Mouse (Mus musculus) cerebellum, adult 2 months (tissue): ENCODE data around the gene Padi4. TPM values are rescaled to one million over a fixed set of nuclear protein-coding genes. Genes with fewer than 3 reads are reported as not detected.

ENCODE experiments used
- DNase-seq, 2 experiments: peaks; one replicate each; pipeline ENCODE4 v3.0.0; 2021
- H3K27ac ChIP-seq: fragments of 200-500 bp; 2 replicates; pipeline ENCODE4 v1.5.1; 2012; ENCODE audit warnings: low read length, control low read depth, inconsistent platforms; ENCODE audit not compliant: insufficient read depth
- H3K27me3 ChIP-seq: fragments of 200-500 bp; 2 replicates; pipeline ENCODE4 v1.6.1; 2012; ENCODE audit warnings: inconsistent platforms, mild to moderate bottlenecking, low read length, moderate library complexity; ENCODE audit not compliant: control insufficient read depth, insufficient read depth
- H3K4me1 ChIP-seq: fragments of 200-500 bp; 2 replicates; pipeline ENCODE4 v1.6.1; 2011; ENCODE audit warnings: low read length; ENCODE audit not compliant: control insufficient read depth, insufficient read depth
- H3K4me3 ChIP-seq: fragments of 200-500 bp; replicated peaks from 2 replicates; pipeline ENCODE3; 2011; ENCODE audit warnings: mild to moderate bottlenecking, low read depth, low read length, control low read depth; ENCODE audit not compliant: insufficient read depth
- CTCF ChIP-seq: fragments of 200-500 bp; IDR thresholded peaks from 2 replicates; pipeline ENCODE4 v1.5.1; 2011; ENCODE audit warnings: low read depth, mild to moderate bottlenecking, control low read depth, low read length, moderate library complexity, borderline replicate concordance; ENCODE audit not compliant: insufficient read depth
- POLR2A ChIP-seq: fragments of 200-500 bp; IDR thresholded peaks from 2 replicates; pipeline ENCODE4 v1.6.1; 2011; ENCODE audit warnings: low read length, control low read depth, borderline replicate concordance; ENCODE audit not compliant: insufficient read depth
- WGBS: fragments of 180-500 bp; shearing (Covaris S2); methylation state at CpG from one replicate; pipeline ENCODE4 v1.1.7; 2018; 5-methylcytosine and 5-hydroxymethylcytosine counted together
- polyA plus RNA-seq: library from polyadenylated mRNA; depleted of rRNA; stranded (reverse); fragments of >200 nt; gene quantifications from 2 replicates; pipeline ENCODE4 v1.2.3, GENCODE M21; 2012

Padi4 gene
- polyA plus RNA-seq, 1 experiment: 0.11 TPM

DNA sequence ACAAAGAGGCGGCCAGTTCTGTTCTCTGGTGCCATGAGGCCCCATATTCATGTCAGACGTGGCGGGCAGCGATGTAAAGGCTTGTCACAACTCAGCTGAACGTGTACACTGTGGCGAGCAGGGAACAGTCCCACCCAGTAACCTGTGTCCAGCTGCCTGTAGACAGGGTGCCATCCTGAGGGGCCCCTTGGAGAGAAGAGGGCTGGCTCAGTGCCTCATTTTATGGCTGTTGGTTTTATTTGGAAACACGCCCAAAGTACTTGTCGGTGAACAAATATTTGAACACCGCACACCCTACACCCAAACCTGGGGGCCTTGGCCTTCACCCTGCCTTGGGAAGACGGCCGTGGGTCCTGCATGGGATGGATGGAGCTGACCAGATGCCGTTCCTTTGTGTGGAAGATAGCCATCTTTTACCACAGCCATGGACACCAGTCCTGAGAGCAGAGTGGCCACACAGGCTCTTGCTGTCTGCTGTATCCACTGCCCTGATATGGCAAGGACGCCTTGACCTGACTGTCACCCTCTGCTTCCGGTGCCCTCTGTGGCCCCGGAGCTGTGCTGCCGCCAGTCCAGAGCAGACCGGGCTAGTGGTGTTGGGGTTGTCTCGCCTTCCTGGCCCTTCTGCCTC, 65.6 kb downstream of the Padi4 start:
- H3K27me3 ChIP-seq: no peaks in the 10 kb centered on the region
- TF ChIP-seq CTCF: no peak
- no peak for TF ChIP-seq POLR2A
- no peak overlapping the region for H3K4me3 ChIP-seq
- peaks cover 5% of the 10 kb centered on the region; the same call in 1 of the 2 replicates for H3K4me1 ChIP-seq
- H3K27ac ChIP-seq: no peak overlapping the region
- WGBS: 66% methylated on average over 18 of the region's 18 CpGs
- DNase-seq: no peak

- 45% methylated on average over 4 of the region's 4 CpGs for WGBS
- no peak for DNase-seq
- no peak for TF ChIP-seq POLR2A
- no peak for TF ChIP-seq CTCF
- H3K4me3 ChIP-seq: no peak overlapping the region
- H3K27ac ChIP-seq: no peak overlapping the region
- no peaks in the 10 kb centered on the region for H3K4me1 ChIP-seq
- H3K27me3 ChIP-seq: no peaks in the 10 kb centered on the region
These were observed 66.4 kb downstream of the Padi4 start for GRCm38 (mm10) chr4:140707615-140708014.

DNA sequence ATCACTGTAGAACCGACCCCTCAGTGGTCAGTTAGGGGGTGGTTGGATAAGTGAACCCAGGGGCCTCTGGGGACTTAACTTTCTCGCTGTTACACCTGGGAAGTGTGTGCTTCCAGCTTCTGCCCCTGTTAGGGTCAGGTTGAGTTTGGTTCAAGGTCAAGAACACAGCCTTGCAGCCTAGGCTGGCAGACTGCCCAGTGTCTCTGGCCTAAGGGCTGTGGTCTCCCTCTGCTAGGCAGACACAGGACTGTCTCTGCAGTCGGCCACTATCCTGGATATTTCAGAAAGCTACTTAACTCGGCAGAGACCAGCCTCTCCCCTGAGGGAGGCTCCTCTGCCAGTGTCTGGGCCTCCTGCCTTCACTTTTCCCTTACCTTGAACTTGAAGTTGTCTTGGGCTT, 69.9 kb downstream of the Padi4 start:
- H3K4me1 ChIP-seq: peaks cover 3% of the 10 kb centered on the region; the same call in 1 of the 2 replicates
- H3K27ac ChIP-seq: no peak overlapping the region
- DNase-seq: no peak
- H3K27me3 ChIP-seq: no peaks in the 10 kb centered on the region
- no peak overlapping the region for H3K4me3 ChIP-seq
- WGBS: 33% methylated on average over 4 of the region's 4 CpGs
- no peak for TF ChIP-seq CTCF
- no peak for TF ChIP-seq POLR2A

GRCm38 (mm10) chr4:140703636-140704035, 70.4 kb downstream of the Padi4 start:
- DNase-seq: no peak
- H3K4me3 ChIP-seq: no peak overlapping the region

GRCm38 (mm10) chr4:140702611-140703327, 71.3 kb downstream of the Padi4 start:
- H3K4me3 ChIP-seq: peak overlapping the region; percentile 76
- H3K27me3 ChIP-seq: no peaks in the 10 kb centered on the region
- H3K27ac ChIP-seq: peak overlapping the region; percentile 18
- 2% methylated on average over 48 of the region's 68 CpGs for WGBS
- no peak for TF ChIP-seq POLR2A
- no peak for TF ChIP-seq CTCF
- H3K4me1 ChIP-seq: peaks cover 3% of the 10 kb centered on the region; the same call in 1 of the 2 replicates
- DNase-seq: peak; percentile 83 to 85

More at GRCm38 (mm10) chr4:140703636-140704035, 70.4 kb downstream of the Padi4 start:
- Histone ChIP-seq H3K4me1 (peaks cover 3% of the 10 kb centered on the region; the same call in 1 of the 2 replicates), H3K27ac (no peak overlapping the region), H3K27me3 (no peaks in the 10 kb centered on the region)
- no peak for TF ChIP-seq CTCF
- TF ChIP-seq POLR2A: no peak
- 26% methylated on average over 8 of the region's 8 CpGs for WGBS

DNA sequence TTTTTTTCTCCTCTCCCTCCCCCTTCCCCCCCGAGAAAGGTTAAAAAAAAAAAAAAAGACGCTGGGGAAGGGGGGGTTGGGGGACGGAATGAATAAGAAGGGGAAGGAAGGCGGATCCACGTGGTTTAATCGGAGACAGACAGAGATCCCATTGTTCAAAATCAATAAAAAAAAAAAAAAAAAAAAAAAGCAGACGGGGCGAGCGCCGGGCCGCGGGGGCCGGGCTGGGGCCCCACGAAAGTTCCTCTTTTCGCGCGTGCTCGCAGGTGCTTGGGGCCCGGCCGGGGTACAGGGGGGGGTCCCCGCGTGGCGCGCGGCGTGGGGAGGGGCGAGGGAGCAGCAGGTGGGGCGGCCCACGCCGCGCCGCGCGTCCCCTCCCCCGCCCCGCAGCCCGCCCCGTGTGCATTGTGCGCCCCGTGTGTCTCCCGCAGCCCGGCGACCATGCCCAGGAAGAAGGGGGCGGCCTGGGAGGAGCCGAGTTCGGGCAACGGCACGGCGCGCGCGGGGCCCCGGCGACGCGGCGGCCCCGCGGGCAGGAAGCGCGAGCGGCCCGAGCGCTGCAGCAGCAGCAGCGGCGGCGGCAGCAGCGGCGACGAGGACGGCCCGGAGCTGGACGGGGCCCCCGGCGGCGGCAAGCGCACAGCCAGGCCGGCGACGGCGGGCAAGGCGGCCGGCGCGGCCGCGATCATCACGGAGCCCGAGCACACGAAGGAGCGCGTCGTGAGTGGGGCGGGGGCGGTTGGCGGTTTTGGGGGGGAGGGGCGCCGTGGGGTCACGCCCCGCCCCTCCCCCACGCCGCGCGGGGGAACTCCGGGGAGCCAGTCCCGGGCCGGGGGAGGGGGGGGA, 72.1 kb downstream of the Padi4 start:
- H3K4me3 ChIP-seq: peak overlapping the region; percentile 98
- peak in 1 of 2 experiments; percentile 50 for DNase-seq
- WGBS: 6% methylated on average over 79 of the region's 107 CpGs
- peaks cover 3% of the 10 kb centered on the region; the same call in 1 of the 2 replicates for H3K4me1 ChIP-seq
- TF ChIP-seq POLR2A (no peak), CTCF (no peak)
- H3K27me3 ChIP-seq: no peaks in the 10 kb centered on the region
- H3K27ac ChIP-seq: no peak overlapping the region; the same call in 1 of the 2 replicates

GRCm38 (mm10) chr4:140701049-140701715, 72.9 kb downstream of the Padi4 start:
- Histone ChIP-seq H3K4me3 (peak overlapping the region; percentile 98), H3K27me3 (no peaks in the 10 kb centered on the region), H3K27ac (peak overlapping the region; percentile 64), H3K4me1 (peaks cover 3% of the 10 kb centered on the region; the same call in 1 of the 2 replicates)
- WGBS: under 1% methylated on average over 51 of the region's 61 CpGs
- peak; percentile 81 to 82 for DNase-seq
- peak; percentile 70 for TF ChIP-seq POLR2A
- no peak; the same call in 1 of the 2 replicates for TF ChIP-seq CTCF
